Mouse (Mus musculus) neural tube, embryonic 14.5 days (tissue): ENCODE results near the gene Gm14569. TPM values are rescaled to one million over a fixed set of nuclear protein-coding genes. Genes with fewer than 3 reads are reported as not detected.

Experiments
- ATAC-seq: fragments of 200-750 bp; cut with Nextera tagmentation; 2 replicates; pipeline ENCODE4 v1.8.0; 2017; ENCODE audit warnings: low read depth, mild to moderate bottlenecking, moderate TSS enrichment, moderate library complexity
- H3K27ac ChIP-seq: fragments of 300-500 bp; sonication (generic); 2 replicates; pipeline ENCODE4 v1.5.1; 2014; ENCODE audit warnings: low read depth, mild to moderate bottlenecking, control low read depth, low read length, moderate library complexity, mixed read lengths
- H3K27me3 ChIP-seq: fragments of 300-500 bp; sonication (generic); 2 replicates; pipeline ENCODE4 v1.6.1; 2014; ENCODE audit warnings: low read length; ENCODE audit not compliant: control insufficient read depth, insufficient read depth
- H3K36me3 ChIP-seq: fragments of 300-500 bp; sonication (generic); 2 replicates; pipeline ENCODE4 v1.6.1; 2014; ENCODE audit warnings: low read length, mixed read lengths; ENCODE audit not compliant: control insufficient read depth, insufficient read depth
- H3K4me1 ChIP-seq: fragments of 300-500 bp; sonication (generic); 2 replicates; pipeline ENCODE4 v1.6.1; 2014; ENCODE audit warnings: low read length; ENCODE audit not compliant: control insufficient read depth, insufficient read depth
- H3K4me2 ChIP-seq: fragments of 300-500 bp; sonication (generic); 2 replicates; pipeline ENCODE4 v1.6.1; 2014; ENCODE audit warnings: mild to moderate bottlenecking, low read depth, low read length, control low read depth
- H3K4me3 ChIP-seq: fragments of 300-500 bp; sonication (generic); 2 replicates; pipeline ENCODE4 v1.5.1; 2014; ENCODE audit warnings: low read depth, low read length, control low read depth, mixed read lengths
- H3K9ac ChIP-seq: fragments of 300-500 bp; sonication (generic); replicated peaks from 2 replicates; pipeline ENCODE4 v1.6.1; 2014; ENCODE audit warnings: low read depth, mild to moderate bottlenecking, control low read depth, low read length, mixed read lengths
- H3K9me3 ChIP-seq: fragments of 300-500 bp; sonication (generic); 2 replicates; pipeline ENCODE4 v1.6.1; 2016; ENCODE audit warnings: low read length; ENCODE audit not compliant: control insufficient read depth
- WGBS: fragments of 180-500 bp; shearing (Covaris S2); extraction: QIAGEN DNeasy Blood & Tissue Kit; methylation state at CpG from one replicate; pipeline ENCODE4 v1.1.7; 2014; 5-methylcytosine and 5-hydroxymethylcytosine counted together
- polyA plus RNA-seq: library from polyadenylated mRNA; unstranded; fragments of >200 nt; fragmentation: Nextera tagmentation; extraction: Ambion mirVana; gene quantifications from 2 replicates; pipeline ENCODE4 v1.2.1, GENCODE M21; 2014

The Gm14569 gene
- 0.05 TPM in 1 of 2 replicates, not detected in the other for polyA plus RNA-seq

DNA sequence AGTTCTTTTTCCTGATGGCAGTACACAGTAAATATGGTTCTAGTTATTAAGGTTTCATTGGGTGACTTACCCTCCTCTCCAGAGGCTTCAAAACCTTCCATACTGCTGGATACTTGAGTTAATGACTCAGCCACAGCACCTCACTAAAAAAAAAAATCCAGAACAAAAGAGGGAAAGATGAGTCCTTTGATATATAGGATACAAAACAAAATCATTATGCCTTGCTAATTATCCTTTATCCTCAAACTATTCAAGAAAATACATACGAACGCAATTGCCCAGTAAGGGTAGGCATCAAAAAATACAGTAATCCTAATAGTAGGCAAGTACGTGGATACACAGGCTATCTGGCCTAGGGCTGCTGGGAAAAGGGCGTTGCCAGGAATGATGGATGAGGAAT lies at the start of gene Gm14569:
TSS of gene Gm14569 (minus strand) at position 101 of the 400 bp plus-strand sequence.
- no peak within 1 kb of the TSS for H3K9ac ChIP-seq
- H3K9me3 ChIP-seq: no peaks in the 10 kb centered on the region
- no peak within 1 kb of the TSS for H3K4me2 ChIP-seq
- no peak for ATAC-seq
- no peaks in the 10 kb centered on the region for H3K36me3 ChIP-seq
- no peaks in the 10 kb centered on the region for H3K27me3 ChIP-seq
- 92% methylated on average over 4 of the region's 4 CpGs for WGBS
- no peak within 1 kb of the TSS for H3K27ac ChIP-seq
- H3K4me3 ChIP-seq: no peak within 1 kb of the TSS
- no peaks in the 10 kb centered on the region for H3K4me1 ChIP-seq

DNA sequence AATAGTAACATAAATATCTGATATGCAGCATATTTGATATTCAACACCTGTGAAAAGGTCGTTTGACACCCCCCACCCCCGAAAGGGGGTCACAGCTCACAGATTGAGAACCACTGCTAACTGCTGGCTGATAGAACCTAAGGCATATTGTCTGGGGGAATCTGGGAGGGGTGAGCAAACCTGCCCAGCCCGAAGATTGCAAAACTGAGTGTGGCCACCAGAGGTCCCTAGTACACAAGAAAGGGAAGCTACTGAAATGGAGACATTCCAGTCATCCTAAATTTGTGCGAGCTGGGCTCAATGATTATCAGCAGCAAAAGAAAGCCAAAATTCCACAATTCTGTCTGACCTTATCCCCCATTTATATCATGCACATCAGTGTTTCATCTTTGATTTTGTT lies 42.9 kb upstream of the Gm14569 start:
- Histone ChIP-seq H3K4me3 (no peak overlapping the region), H3K9me3 (no peaks in the 10 kb centered on the region), H3K36me3 (no peaks in the 10 kb centered on the region), H3K27ac (no peak overlapping the region), H3K4me2 (no peak overlapping the region), H3K27me3 (no peaks in the 10 kb centered on the region), H3K9ac (no peak overlapping the region), H3K4me1 (no peaks in the 10 kb centered on the region)
- WGBS: 16% methylated on average over 4 of the region's 4 CpGs
- ATAC-seq: peak; percentile 61; the same call in 1 of the 2 replicates

DNA sequence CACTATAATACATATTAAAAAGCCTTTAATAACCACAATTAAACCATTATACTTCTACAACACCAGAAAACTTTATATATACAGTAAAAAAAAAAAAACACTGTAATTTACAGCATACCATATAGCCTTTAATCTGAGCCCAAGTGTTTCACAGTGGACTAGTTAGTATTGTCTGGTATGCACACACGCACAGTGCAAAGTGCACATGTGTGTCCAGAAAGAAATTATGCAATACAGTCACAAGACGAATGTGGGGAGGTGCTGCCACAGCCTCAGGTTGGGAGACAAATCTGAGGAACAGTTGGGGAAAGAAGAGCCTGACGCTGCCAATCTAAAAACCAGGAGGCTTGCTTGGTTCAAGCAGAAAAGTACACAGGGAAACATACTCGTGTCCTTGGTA lies 42.1 kb upstream of the Gm14569 start:
- Histone ChIP-seq H3K9ac (no peak overlapping the region), H3K27me3 (no peaks in the 10 kb centered on the region), H3K36me3 (no peaks in the 10 kb centered on the region), H3K9me3 (no peaks in the 10 kb centered on the region), H3K4me2 (no peak overlapping the region), H3K4me1 (no peaks in the 10 kb centered on the region), H3K27ac (no peak overlapping the region), H3K4me3 (no peak overlapping the region)
- no peak for ATAC-seq
- 82% methylated on average over 4 of the region's 4 CpGs for WGBS

- no peaks in the 10 kb centered on the region for H3K27me3 ChIP-seq
- H3K9me3 ChIP-seq: no peaks in the 10 kb centered on the region
- H3K9ac ChIP-seq: no peak overlapping the region
- H3K36me3 ChIP-seq: no peaks in the 10 kb centered on the region
- WGBS: 73% methylated on average over 5 of the region's 5 CpGs
- H3K27ac ChIP-seq: no peak overlapping the region
- no peak overlapping the region for H3K4me2 ChIP-seq
- ATAC-seq: no peak
- H3K4me1 ChIP-seq: no peaks in the 10 kb centered on the region
- no peak overlapping the region for H3K4me3 ChIP-seq
Measured at GRCm38 (mm10) chrX:36530251-36530650, 38.6 kb upstream of the Gm14569 start.

DNA sequence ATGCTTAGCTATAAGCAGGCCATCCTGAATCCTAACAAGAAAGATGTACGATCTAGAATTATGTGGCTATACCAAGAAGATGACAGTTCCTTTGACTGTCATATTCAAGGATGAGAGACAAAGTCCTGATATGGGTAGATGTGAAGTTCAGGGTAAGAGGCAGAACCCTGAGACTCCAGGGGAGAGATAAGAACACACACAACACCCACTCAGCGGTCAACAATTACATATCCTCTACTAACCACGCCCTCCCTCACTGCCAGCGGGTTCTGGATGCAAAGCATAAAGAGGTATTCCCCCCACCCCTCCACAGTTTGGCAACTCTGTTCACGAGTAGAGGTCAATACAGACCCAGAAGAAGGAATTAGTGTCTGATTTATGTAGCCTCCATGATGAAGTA lies 32.1 kb upstream of the Gm14569 start:
- H3K27me3 ChIP-seq: no peaks in the 10 kb centered on the region
- WGBS: 68% methylated on average over 5 of the region's 5 CpGs
- no peak for ATAC-seq
- H3K9ac ChIP-seq: no peak overlapping the region
- no peak overlapping the region for H3K27ac ChIP-seq
- H3K4me3 ChIP-seq: no peak overlapping the region
- H3K9me3 ChIP-seq: no peaks in the 10 kb centered on the region
- H3K36me3 ChIP-seq: no peaks in the 10 kb centered on the region
- H3K4me2 ChIP-seq: no peak overlapping the region
- no peaks in the 10 kb centered on the region for H3K4me1 ChIP-seq

DNA sequence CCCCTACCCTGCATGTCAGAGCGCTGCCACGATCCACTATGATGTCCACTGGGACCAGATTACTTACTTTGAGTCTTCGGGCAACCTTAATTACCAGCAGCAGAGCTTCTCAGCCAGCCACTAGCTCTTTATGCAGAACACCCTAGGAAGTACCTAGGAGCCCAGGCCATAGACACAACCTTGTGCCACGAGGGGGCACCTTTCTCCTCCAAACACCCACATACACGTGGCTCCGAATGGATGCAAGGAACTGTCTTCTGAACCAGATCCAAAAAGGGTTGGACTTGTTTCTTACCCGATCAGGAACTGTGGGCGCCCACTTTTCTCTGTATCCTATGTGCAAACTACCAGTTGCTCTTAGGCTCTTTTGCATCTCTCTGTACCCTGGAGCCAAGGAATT lies 22.1 kb upstream of the Gm14569 start:
- Histone ChIP-seq H3K4me2 (no peak overlapping the region), H3K27ac (no peak overlapping the region), H3K4me1 (no peaks in the 10 kb centered on the region), H3K36me3 (no peaks in the 10 kb centered on the region), H3K9ac (no peak overlapping the region), H3K4me3 (no peak overlapping the region), H3K9me3 (no peaks in the 10 kb centered on the region), H3K27me3 (no peaks in the 10 kb centered on the region)
- ATAC-seq: no peak
- WGBS: 56% methylated on average over 8 of the region's 8 CpGs

DNA sequence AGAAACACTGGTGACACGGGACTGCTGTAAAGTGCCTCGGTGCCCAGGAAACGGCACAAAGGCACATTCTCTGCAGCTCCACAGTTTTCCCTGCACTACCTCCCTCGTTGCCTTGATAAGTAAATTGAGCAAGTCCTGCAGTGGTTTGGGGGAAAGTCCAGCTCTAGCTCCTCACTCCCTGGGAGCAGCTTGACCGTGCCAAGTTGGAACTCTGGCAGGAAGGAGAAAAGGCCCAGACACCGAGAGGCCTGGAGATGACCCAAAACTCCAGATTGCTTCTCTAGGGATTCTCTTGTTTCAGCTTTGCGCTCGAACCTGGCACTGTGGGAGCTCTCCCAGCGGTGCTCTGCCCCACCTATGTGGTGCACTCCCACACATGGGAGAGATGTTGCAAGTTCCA lies 21.6 kb upstream of the Gm14569 start:
- no peak overlapping the region for H3K27ac ChIP-seq
- no peaks in the 10 kb centered on the region for H3K4me1 ChIP-seq
- 59% methylated on average over 9 of the region's 9 CpGs for WGBS
- H3K27me3 ChIP-seq: no peaks in the 10 kb centered on the region
- H3K9ac ChIP-seq: no peak overlapping the region
- no peak overlapping the region for H3K4me3 ChIP-seq
- H3K9me3 ChIP-seq: no peaks in the 10 kb centered on the region
- H3K36me3 ChIP-seq: no peaks in the 10 kb centered on the region
- no peak for ATAC-seq
- H3K4me2 ChIP-seq: no peak overlapping the region

DNA sequence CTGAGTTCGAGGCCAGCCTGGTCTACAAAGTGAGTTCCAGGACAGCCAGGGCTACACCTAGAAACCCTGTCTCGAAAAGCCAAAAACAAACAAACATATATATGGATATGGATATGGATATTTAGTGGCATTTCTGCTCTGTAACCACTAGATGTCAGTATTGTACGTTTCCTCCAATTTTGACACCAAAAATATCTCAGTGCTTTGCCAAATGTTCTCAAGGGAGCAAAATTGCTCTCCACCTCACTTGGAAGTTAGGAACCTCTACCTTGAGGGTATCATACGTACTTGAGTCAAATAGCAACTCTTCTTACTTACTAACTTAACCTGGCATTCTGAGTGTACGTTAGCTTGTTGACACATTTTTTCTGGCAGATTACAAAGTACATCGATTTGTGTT lies 15.2 kb upstream of the Gm14569 start:
- Histone ChIP-seq H3K4me1 (no peaks in the 10 kb centered on the region), H3K9ac (no peak overlapping the region), H3K27ac (no peak overlapping the region), H3K27me3 (no peaks in the 10 kb centered on the region), H3K36me3 (no peaks in the 10 kb centered on the region), H3K4me3 (no peak overlapping the region), H3K9me3 (no peaks in the 10 kb centered on the region), H3K4me2 (no peak overlapping the region)
- ATAC-seq: no peak
- 64% methylated on average over 6 of the region's 6 CpGs for WGBS

GRCm38 (mm10) chrX:36489506-36489905 lies 2.1 kb downstream of the Gm14569 start:
- ATAC-seq: no peak

DNA sequence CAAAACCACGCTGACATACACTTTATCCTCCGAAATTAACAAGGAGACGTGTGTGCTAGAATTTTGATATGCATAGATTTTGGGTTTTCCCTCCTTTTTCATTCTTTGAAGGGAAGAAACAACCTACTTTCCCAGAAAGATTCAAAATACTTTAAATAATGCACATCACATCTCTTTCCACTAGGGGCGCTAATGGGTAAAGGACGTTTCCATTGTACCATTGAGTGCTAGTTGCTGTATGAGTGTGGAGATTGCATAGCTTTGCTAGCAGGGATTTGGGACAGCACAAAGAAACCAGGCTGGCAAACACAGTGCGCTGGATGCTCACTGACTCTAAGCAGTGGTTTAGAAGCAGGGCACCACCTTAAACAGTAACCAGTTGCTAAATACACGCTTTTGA lies 3.6 kb downstream of the Gm14569 start:
- Histone ChIP-seq H3K9me3 (no peaks in the 10 kb centered on the region), H3K9ac (no peak overlapping the region), H3K4me2 (no peak overlapping the region), H3K36me3 (no peaks in the 10 kb centered on the region), H3K4me3 (no peak overlapping the region), H3K4me1 (no peaks in the 10 kb centered on the region), H3K27me3 (no peaks in the 10 kb centered on the region), H3K27ac (no peak overlapping the region)
- ATAC-seq: no peak
- WGBS: 41% methylated on average over 7 of the region's 7 CpGs

More at GRCm38 (mm10) chrX:36489506-36489905, 2.1 kb downstream of the Gm14569 start:
- Histone ChIP-seq H3K4me1 (no peaks in the 10 kb centered on the region), H3K27me3 (no peaks in the 10 kb centered on the region), H3K9me3 (no peaks in the 10 kb centered on the region), H3K36me3 (no peaks in the 10 kb centered on the region), H3K4me2 (no peak overlapping the region), H3K27ac (no peak overlapping the region), H3K4me3 (no peak overlapping the region), H3K9ac (no peak overlapping the region)
- WGBS: 34% methylated on average over 3 of the region's 3 CpGs
